21 mouse cellular contexts compared by ENCODE assay signal in genomic region chrX:109626979-109627761, GRCm38 (mm10).
A peak's percentile ranks its signal among the peaks of the same experiment; 100 is the strongest.
DNase-seq lines count a peak whose midpoint lies in the region; ATAC-seq lines count a peak whose summit lies in the region.
"Had no signal": no experiment of that assay in that cellular context is flagged by ENCODE, and none has a peak within 500 bp of the region (broad histone marks: within the 10 kb centered on the region; RNA-seq: fewer than 3 reads in every experiment).

No protein-coding gene starts in this region.

- WGBS in forebrain, embryonic 16.5 days = 63% methylated on average over 5 of the region's 5 CpGs
- WGBS in forebrain, embryonic 11.5 days = 81% methylated on average over 5 of the region's 5 CpGs
- 58% methylated on average over 5 of the region's 5 CpGs for WGBS in midbrain, embryonic 15.5 days
- WGBS in midbrain, embryonic 10.5 days = 84% methylated on average over 5 of the region's 5 CpGs

- no peak for DNase-seq in forebrain, embryonic 11.5 days (ENCODE audit: low spot score)
- no peak for DNase-seq in midbrain, embryonic 10.5 days (ENCODE audit: low spot score)
- no peak for DNase-seq in urinary bladder, postnatal 36 days (ENCODE audit: low spot score in 2 of 2)
- no peak for DNase-seq in ovary, adult 18-20 months (ENCODE audit: low spot score)
- DNase-seq: adrenal gland, adult 8-10 months; adrenal gland, postnatal 36 days; cerebellum, adult 18-20 months; cerebellum, adult 9-11 months; cerebellum, postnatal 36 days; gastrocnemius, postnatal 36 days; heart, adult 11 months; heart, postnatal 4 days had no signal

- H3K4me1 ChIP-seq in forebrain, embryonic 16.5 days (replicated peaks; ENCODE audit: control insufficient read depth, insufficient read depth, low read length) = no peaks in the 10 kb centered on the region
- no peaks in the 10 kb centered on the region for H3K4me1 ChIP-seq in forebrain, embryonic 11.5 days (replicated peaks; ENCODE audit: control insufficient read depth, insufficient read depth, low read length)
- no peaks in the 10 kb centered on the region for H3K4me1 ChIP-seq in midbrain, embryonic 15.5 days
- H3K4me1 ChIP-seq in midbrain, embryonic 10.5 days = no peaks in the 10 kb centered on the region
- H3K4me1 ChIP-seq: embryonic facial prominence, embryonic 10.5 days; heart, embryonic 13.5 days; hindbrain, embryonic 12.5 days had no signal

- H3K9ac ChIP-seq in forebrain, embryonic 16.5 days (replicated peaks; ENCODE audit: low read depth, low read length) = no peak overlapping the region
- no peak overlapping the region for H3K9ac ChIP-seq in forebrain, embryonic 11.5 days (ENCODE audit: low read length)
- H3K9ac ChIP-seq in midbrain, embryonic 15.5 days = no peak overlapping the region
- H3K9ac ChIP-seq: heart, embryonic 13.5 days; hindbrain, embryonic 12.5 days had no signal

- no peaks in the 10 kb centered on the region for H3K36me3 ChIP-seq in forebrain, embryonic 16.5 days (ENCODE audit: control insufficient read depth, insufficient read depth)
- no peaks in the 10 kb centered on the region for H3K36me3 ChIP-seq in forebrain, embryonic 11.5 days (ENCODE audit: control insufficient read depth, insufficient read depth, low read length)
- H3K36me3 ChIP-seq in midbrain, embryonic 15.5 days (replicated peaks) = no peaks in the 10 kb centered on the region
- H3K36me3 ChIP-seq in midbrain, embryonic 10.5 days = no peaks in the 10 kb centered on the region
- H3K36me3 ChIP-seq: embryonic facial prominence, embryonic 10.5 days; heart, embryonic 13.5 days; hindbrain, embryonic 12.5 days had no signal

- H3K27ac ChIP-seq in forebrain, embryonic 16.5 days (ENCODE audit: low read length) = no peak overlapping the region
- no peak overlapping the region for H3K27ac ChIP-seq in forebrain, embryonic 11.5 days (ENCODE audit: low read depth, low read length)
- H3K27ac ChIP-seq in midbrain, embryonic 15.5 days = no peak overlapping the region
- H3K27ac ChIP-seq in midbrain, embryonic 10.5 days (replicated peaks) = no peak overlapping the region
- H3K27ac ChIP-seq: embryonic facial prominence, embryonic 10.5 days; heart, embryonic 13.5 days; hindbrain, embryonic 12.5 days had no signal

- no peaks in the 10 kb centered on the region for H3K27me3 ChIP-seq in forebrain, embryonic 16.5 days (replicated peaks; ENCODE audit: control insufficient read depth, insufficient read depth, low read length)
- no peaks in the 10 kb centered on the region for H3K27me3 ChIP-seq in forebrain, embryonic 11.5 days (ENCODE audit: control insufficient read depth, insufficient read depth, low read length)
- H3K27me3 ChIP-seq in midbrain, embryonic 15.5 days (replicated peaks) = no peaks in the 10 kb centered on the region
- H3K27me3 ChIP-seq in midbrain, embryonic 10.5 days (ENCODE audit: low read depth, poor library complexity, severe bottlenecking) = no peaks in the 10 kb centered on the region
- H3K27me3 ChIP-seq: CH12.LX; heart, embryonic 13.5 days; hindbrain, embryonic 12.5 days had no signal

- ATAC-seq in forebrain, embryonic 16.5 days = peak; percentile 55; the same call in 1 of the 2 replicates
- ATAC-seq in forebrain, embryonic 11.5 days (replicated peaks; ENCODE audit: low FRiP score) = no peak
- peak; percentile 82 for ATAC-seq in midbrain, embryonic 15.5 days (replicated peaks)
- peak; percentile 50 for ATAC-seq in common myeloid progenitor, adult 5-6 weeks (replicated peaks; ENCODE audit: low read depth, poor library complexity, severe bottlenecking)
- ATAC-seq: hindbrain, embryonic 16.5 days; inflammation-experienced regulatory T-cells, adult 6 months had no signal

- no peak overlapping the region for H3K4me3 ChIP-seq in forebrain, embryonic 16.5 days (replicated peaks; ENCODE audit: low read length)
- no peak overlapping the region for H3K4me3 ChIP-seq in forebrain, embryonic 11.5 days (ENCODE audit: low read depth, low read length)
- H3K4me3 ChIP-seq in midbrain, embryonic 15.5 days = no peak overlapping the region
- no peak overlapping the region for H3K4me3 ChIP-seq in midbrain, embryonic 10.5 days
- H3K4me3 ChIP-seq: embryonic facial prominence, embryonic 10.5 days; heart, embryonic 13.5 days; hindbrain, embryonic 12.5 days had no signal

- no peak overlapping the region for H3K4me2 ChIP-seq in forebrain, embryonic 16.5 days (ENCODE audit: low read length)
- H3K4me2 ChIP-seq in forebrain, embryonic 11.5 days (ENCODE audit: low read depth, low read length, severe bottlenecking) = no peak overlapping the region
- H3K4me2 ChIP-seq in midbrain, embryonic 15.5 days = no peak overlapping the region
- H3K4me2 ChIP-seq: heart, embryonic 13.5 days; hindbrain, embryonic 12.5 days had no signal

- H3K9me3 ChIP-seq in forebrain, embryonic 16.5 days (ENCODE audit: control insufficient read depth, low read length) = no peaks in the 10 kb centered on the region
- H3K9me3 ChIP-seq in forebrain, embryonic 11.5 days (ENCODE audit: control insufficient read depth, low read length) = no peaks in the 10 kb centered on the region
- no peaks in the 10 kb centered on the region for H3K9me3 ChIP-seq in midbrain, embryonic 15.5 days
- H3K9me3 ChIP-seq in midbrain, embryonic 10.5 days (replicated peaks) = no peaks in the 10 kb centered on the region
- H3K9me3 ChIP-seq: embryonic facial prominence, embryonic 10.5 days; heart, embryonic 13.5 days; hindbrain, embryonic 12.5 days had no signal
